Mouse (Mus musculus): ENCODE measurements around the gene Slc41a3.

Gene Slc41a3

DNA sequence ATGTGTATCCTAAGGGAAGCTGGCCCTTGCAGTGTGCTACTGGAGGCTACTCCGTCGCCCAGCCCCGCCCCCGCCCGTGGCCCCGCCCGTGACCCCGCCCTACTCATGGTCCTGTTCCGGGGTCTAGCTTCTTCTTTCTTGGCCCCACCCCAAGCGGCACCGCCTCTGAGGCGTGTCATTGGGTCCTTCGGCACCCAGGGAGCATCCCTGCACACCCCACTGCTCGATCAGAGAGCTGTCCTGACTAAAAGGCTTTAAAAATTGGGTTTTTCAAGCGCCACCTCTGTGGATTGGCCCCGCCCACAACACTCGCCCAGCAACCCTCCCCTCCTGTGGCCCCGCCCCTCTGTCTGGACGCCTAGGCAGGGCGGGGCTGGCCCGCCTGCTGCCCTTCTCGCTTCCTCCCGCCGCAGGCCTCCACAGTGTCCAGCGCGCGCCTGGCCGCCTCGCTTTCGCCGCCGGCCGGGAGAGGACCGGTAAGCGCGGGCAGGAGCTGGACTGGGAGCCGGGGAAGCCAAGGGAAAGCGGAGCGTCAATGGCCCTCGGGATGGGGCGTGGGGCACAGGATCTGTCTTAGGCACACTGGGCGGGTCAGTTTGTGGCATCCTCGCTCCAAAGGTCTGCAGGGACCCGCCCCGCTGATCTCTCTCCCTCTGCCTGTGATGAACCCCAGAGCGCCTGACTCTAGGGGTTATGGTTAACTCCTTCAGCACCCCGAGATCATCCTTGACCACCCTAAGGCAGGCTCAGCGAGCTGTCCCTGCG, at the start of gene Slc41a3:
TSS of gene Slc41a3 (plus strand) at position 193 of the 765 bp plus-strand sequence.
- DNase-seq (ENCODE audit: low read depth, low spot score), result peak; percentile 90

DNA sequence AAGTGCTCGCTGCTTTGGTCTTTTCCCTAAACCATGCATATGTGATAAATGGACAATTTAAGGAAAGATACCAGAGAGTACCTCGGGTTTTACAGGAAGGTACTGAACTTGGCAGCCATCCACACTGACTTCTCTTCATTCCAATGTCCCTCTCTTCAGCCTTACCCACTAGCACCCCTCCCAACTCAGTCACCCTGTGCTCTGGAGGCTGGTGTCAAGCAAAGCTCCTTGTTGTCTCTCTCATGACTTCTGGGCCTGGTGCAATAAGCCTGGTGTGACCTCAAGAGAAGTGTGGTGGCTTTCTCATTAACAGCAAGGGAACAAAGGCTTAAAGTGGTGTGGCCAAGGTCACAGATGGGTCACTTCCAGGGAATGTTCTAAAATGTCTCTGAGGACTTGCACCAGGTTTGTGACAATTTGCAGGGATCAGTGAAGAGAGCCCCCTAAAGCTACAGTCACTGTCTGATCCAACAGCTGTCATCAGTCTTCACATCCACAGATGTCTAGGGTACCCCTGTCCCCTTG, 47.9 kb upstream of the Slc41a3 start:
- DNase-seq (ENCODE audit: low read depth, low spot score), result no peak

DNA sequence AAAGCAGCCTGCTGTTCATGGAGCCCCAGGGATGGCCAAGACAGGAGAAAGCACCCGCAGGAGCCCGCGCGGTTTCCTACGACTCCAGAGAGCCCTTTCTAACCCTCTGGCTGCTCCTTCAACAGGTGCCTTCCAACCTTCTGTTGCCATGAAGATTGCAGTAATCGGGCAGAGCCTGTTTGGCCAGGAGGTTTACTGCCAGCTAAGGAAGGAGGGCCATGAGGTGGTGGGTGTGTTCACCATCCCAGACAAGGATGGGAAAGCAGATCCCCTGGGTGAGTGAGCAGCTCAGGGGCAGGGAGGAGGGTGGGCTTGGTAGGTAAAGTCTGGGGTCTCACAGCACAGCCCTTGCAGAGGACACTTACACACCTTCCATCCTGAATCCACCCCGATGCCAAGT, 47.4 kb upstream of the Slc41a3 start:
- DNase-seq (ENCODE audit: low read depth, low spot score), result no peak

DNA sequence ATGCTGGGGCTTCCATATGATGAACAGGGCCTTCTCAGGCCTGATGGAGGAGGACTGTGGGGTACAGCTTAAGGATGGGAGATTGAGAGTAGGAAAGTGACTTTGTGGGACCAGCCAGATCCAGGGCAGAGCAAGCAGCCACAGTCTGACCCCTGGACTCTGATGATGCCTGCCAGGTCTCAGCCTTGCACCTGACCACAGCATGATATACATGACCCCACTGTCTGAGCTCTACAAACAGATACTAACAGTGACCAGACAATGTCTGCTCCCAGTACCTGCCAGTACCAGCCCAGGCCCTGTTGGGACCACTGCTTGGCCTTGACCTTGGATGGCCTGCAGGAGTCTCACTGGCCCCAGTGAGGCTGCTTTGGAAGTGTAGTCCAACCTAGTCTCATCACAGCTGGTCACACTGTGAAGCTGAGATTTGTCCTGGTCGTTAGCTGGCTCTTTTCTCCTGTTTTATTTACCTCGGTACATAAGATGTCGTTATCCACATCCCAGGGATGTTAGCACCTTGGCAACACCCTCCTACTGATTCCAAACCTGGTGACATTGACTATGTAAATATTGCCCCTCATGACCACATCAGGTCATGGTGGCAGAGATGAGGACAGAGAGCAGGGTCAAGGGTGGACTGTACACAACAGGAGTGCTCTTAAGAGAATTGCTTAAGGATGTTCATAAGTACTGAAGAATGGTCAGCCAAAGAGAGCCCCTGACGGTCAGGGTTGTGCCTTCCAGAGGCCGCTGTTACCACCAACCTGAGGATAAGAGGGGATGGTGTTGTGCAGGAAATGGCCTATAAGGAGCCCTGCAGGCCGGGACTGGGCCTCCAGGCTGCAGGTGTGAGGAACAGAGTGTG, 46.5 kb upstream of the Slc41a3 start:
- no peak for DNase-seq (ENCODE audit: low read depth, low spot score)

DNA sequence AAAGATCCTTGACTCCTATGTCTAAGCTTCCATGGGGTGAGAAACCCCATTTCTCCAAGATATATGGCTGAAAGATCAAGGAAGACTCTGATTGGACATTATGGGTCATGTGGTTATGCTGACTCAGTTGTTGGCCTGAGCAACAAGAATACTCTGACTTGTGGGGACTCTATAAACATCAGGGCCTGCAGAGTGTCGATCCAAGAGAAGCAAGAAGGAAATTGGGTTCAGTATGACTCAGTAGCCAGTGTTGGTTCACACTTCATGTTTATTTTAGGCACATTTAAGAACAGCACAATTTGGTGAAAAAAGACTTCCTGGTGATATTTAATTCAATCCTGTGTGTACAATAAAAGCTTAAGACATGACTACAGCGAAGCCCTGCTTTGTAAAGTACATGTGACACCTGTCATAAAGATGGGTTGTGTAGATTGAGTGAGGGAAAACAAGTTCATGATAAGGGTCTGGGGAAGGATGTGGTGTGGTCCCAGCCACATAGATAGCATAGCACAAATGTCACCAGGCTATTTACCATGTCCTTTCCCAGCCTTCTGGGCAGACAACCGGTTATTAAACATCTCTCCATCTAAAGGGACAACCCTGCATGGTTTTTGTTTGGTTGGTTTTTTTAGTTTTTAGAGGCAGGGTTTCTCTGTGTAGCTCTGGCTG, 44.0 kb upstream of the Slc41a3 start:
- DNase-seq (ENCODE audit: low read depth, low spot score), result no peak

- DNase-seq (ENCODE audit: low read depth, low spot score), result no peak
Measured at GRCm38 (mm10) chr6:90561234-90561781, 43.2 kb upstream of the Slc41a3 start.

- DNase-seq (ENCODE audit: low read depth, low spot score), result no peak
Measured at GRCm38 (mm10) chr6:90564240-90564639, 40.3 kb upstream of the Slc41a3 start.

- no peak for DNase-seq (ENCODE audit: low read depth, low spot score)
Measured at GRCm38 (mm10) chr6:90565357-90566215, 38.9 kb upstream of the Slc41a3 start.

DNA sequence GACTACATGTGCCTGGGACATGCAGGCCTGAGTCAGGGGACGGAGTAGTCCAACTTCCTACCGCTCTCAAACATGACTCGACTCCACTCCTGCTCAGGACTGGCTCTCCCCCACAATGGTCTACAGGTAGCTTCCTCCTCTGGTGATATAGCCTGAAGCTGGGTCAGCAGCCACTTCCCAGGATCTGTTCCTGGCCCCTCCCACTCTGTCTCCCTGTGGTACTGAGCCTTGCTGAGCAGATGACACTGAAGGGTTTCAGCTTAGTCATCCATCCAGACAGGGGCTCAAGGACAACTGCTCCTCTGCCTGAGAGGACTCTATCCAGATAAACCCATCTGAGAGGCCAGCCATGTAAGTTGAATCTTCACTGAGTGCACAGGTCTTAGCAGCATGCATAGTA, 37.0 kb upstream of the Slc41a3 start:
- no peak for DNase-seq (ENCODE audit: low read depth, low spot score)

- DNase-seq (ENCODE audit: low read depth, low spot score), result no peak
Measured at GRCm38 (mm10) chr6:90567928-90568327, 36.6 kb upstream of the Slc41a3 start.

- no peak for DNase-seq (ENCODE audit: low read depth, low spot score)
Measured at GRCm38 (mm10) chr6:90568721-90569120, 35.8 kb upstream of the Slc41a3 start.

GRCm38 (mm10) chr6:90569736-90570383, 34.7 kb upstream of the Slc41a3 start:
- DNase-seq (ENCODE audit: low read depth, low spot score), result no peak

GRCm38 (mm10) chr6:90570392-90570791, 34.1 kb upstream of the Slc41a3 start:
- DNase-seq (ENCODE audit: low read depth, low spot score), result no peak

- DNase-seq (ENCODE audit: low read depth, low spot score), result peak; percentile 65
Measured at GRCm38 (mm10) chr6:90575261-90575715, 29.2 kb upstream of the Slc41a3 start.

GRCm38 (mm10) chr6:90578174-90578573, 26.4 kb upstream of the Slc41a3 start:
- no peak for DNase-seq (ENCODE audit: low read depth, low spot score)

DNA sequence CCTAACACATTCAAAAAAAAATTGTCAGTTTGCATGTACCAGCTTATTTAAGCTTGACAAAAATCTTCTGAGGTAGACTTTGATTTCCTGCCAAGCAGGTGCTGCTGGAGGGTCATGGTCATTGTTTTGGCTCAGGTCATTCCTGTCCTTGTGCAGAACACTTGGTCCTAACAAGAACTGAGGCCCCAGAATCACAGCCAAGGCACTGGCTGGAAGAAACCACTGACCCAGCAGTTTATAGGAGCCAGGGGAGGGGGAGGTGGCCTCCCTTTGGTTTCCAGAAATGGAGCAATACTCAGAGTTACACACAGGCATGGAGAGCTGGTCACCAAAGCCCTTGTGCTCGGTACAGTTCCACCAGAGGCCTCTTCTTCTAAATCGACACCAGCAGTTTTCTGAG, 22.2 kb upstream of the Slc41a3 start:
- no peak for DNase-seq (ENCODE audit: low read depth, low spot score)

- DNase-seq (ENCODE audit: low read depth, low spot score), result peak; percentile 86
Measured at GRCm38 (mm10) chr6:90588113-90588512, 16.4 kb upstream of the Slc41a3 start.

DNA sequence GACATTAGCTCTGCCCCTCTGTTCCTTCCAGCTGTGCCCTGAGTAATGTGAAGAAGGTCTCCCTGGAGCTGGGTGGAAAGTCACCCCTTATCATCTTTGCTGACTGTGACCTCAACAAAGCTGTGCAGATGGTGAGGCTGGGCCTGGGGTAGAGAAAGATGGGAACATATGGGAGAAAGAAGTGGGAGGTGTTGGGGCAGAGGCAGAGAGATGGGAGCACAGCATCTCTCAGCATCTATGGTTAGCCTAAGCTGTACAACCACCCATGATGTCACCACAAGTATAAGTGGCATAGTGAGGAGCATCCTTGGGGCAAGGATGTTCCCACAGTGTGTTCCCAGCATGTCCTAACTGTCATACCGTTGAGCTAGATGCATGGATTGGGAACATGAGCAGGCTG, 13.8 kb upstream of the Slc41a3 start:
- no peak for DNase-seq (ENCODE audit: low read depth, low spot score)

GRCm38 (mm10) chr6:90594972-90595371, 9.6 kb upstream of the Slc41a3 start:
- peak; percentile 81 for DNase-seq (ENCODE audit: low read depth, low spot score)

- peak; percentile 80 for DNase-seq (ENCODE audit: low read depth, low spot score)
Measured at GRCm38 (mm10) chr6:90597060-90597459, 7.5 kb upstream of the Slc41a3 start.
